Mouse (Mus musculus) lung, embryonic 14.5 days (tissue): ENCODE data around the gene S100a14. TPM values are rescaled to one million over a fixed set of nuclear protein-coding genes. Genes with fewer than 3 reads are reported as not detected.

Experiments
- ATAC-seq: fragments of 200-750 bp; cut with Nextera tagmentation; 2 replicates; pipeline ENCODE4 v1.8.0; 2017; ENCODE audit warnings: mild to moderate bottlenecking, moderate TSS enrichment, moderate library complexity; ENCODE audit not compliant: insufficient read depth
- DNase-seq: peaks from one replicate; pipeline ENCODE4 v3.0.0-alpha.2; 2015
- H3K27ac ChIP-seq: fragments of 300-500 bp; sonication (generic); 2 replicates; pipeline ENCODE4 v1.5.1; 2014; ENCODE audit warnings: low read depth, mild to moderate bottlenecking, moderate library complexity
- H3K27me3 ChIP-seq: fragments of 300-500 bp; sonication (generic); 2 replicates; pipeline ENCODE4 v1.6.1; 2014; ENCODE audit warnings: low read length, control low read depth; ENCODE audit not compliant: insufficient read depth
- H3K36me3 ChIP-seq: fragments of 300-500 bp; sonication (generic); 2 replicates; pipeline ENCODE4 v1.6.1; 2014; ENCODE audit warnings: control low read depth; ENCODE audit not compliant: insufficient read depth
- H3K4me1 ChIP-seq: fragments of 300-500 bp; sonication (generic); 2 replicates; pipeline ENCODE4 v1.6.1; 2014; ENCODE audit warnings: antibody characterized with exemption, control low read depth; ENCODE audit not compliant: insufficient read depth
- H3K4me2 ChIP-seq: fragments of 300-500 bp; sonication (generic); 2 replicates; pipeline ENCODE4 v1.6.1; 2014; ENCODE audit warnings: mild to moderate bottlenecking
- H3K4me3 ChIP-seq: fragments of 300-500 bp; sonication (generic); 2 replicates; pipeline ENCODE4 v1.5.1; 2014; ENCODE audit warnings: low read depth, low read length
- H3K9ac ChIP-seq: fragments of 300-500 bp; sonication (generic); 2 replicates; pipeline ENCODE4 v1.6.1; 2014
- H3K9me3 ChIP-seq: fragments of 300-500 bp; sonication (generic); 2 replicates; pipeline ENCODE4 v1.6.1; 2016; ENCODE audit warnings: low read depth, low read length, control low read depth
- CTCF ChIP-seq: IDR thresholded peaks from 2 replicates; pipeline ENCODE4 v1.5.1; 2016; ENCODE audit warnings: antibody characterized with exemption, low read depth
- WGBS: fragments of 180-500 bp; shearing (Covaris S2); extraction: QIAGEN DNeasy Blood & Tissue Kit; methylation state at CpG from one replicate; pipeline ENCODE4 v1.1.7; 2014; 5-methylcytosine and 5-hydroxymethylcytosine counted together
- polyA plus RNA-seq: library from polyadenylated mRNA; unstranded; fragments of >200 nt; fragmentation: Nextera tagmentation; extraction: Ambion mirVana; gene quantifications from 2 replicates; pipeline ENCODE4 v1.2.1, GENCODE M21; 2014

S100a14 gene
- polyA plus RNA-seq, 1 experiment from 2014 or later = 1.6 TPM

DNA sequence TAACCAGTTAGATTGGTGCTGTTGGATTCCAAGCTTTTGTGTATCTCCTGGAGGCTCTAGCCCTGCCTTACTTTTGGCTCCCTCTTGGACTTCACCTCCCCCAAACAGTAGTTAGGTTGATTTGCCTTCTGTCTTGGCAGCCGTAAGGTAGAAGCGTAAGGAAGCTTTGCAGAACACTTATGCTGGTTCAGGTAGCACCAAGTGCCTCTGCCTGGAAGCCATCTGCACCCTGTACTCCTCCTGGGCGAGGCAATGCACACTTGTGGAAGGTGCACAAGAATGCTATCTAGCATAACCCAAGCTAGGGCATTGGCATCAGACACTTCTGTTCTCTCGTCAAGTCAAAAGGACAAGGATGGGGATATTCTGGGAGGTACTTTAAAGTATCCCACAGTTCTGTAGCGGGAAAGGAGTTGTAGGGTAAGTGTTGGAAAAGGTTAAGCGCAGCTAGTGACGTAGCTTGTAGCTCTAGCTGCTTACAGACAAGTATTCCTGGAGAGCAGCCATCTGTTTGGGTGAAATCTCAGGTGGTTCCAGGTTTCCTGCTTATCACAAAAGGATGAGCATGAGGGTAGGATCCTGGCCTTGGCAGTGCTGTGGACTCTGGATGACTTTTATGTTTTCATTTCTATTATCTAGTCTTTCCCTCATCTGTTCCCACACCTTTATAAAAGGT, 30.7 kb upstream of the S100a14 start:
- no peaks in the 10 kb centered on the region for H3K9me3 ChIP-seq
- no peak overlapping the region for H3K9ac ChIP-seq
- H3K4me3 ChIP-seq = no peak overlapping the region
- no peak overlapping the region for H3K27ac ChIP-seq
- H3K27me3 ChIP-seq = no peaks in the 10 kb centered on the region
- TF ChIP-seq CTCF = no peak
- WGBS = 87% methylated on average over 7 of the region's 7 CpGs
- H3K4me2 ChIP-seq = no peak overlapping the region
- peaks cover 49% of the 10 kb centered on the region for H3K36me3 ChIP-seq
- H3K4me1 ChIP-seq = no peaks in the 10 kb centered on the region
- ATAC-seq (no peak), DNase-seq (no peak)

DNA sequence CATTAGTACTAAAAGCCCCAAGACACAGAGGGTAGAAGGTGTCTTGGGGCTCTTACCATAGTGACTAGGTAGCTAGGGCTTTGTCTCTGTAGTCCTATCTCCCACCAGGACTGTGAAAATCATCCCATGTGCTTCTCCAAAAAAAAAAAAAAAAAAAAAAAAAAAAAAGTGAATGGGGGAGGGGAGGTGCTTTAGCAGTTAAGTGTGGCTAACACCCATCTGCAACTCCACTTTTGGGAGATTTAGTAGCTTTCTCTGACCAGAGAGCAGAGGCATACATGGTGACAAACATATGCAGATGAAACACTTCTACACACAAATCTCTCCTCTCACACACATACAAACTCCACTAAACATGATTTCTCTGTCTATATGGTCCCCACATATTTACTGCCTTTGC, 29.1 kb upstream of the S100a14 start:
- no peak for TF ChIP-seq CTCF
- no peak for ATAC-seq
- Histone ChIP-seq H3K9ac (no peak overlapping the region), H3K4me1 (no peaks in the 10 kb centered on the region), H3K4me2 (no peak overlapping the region), H3K9me3 (no peaks in the 10 kb centered on the region), H3K36me3 (peaks cover 65% of the 10 kb centered on the region), H3K4me3 (no peak overlapping the region), H3K27me3 (no peaks in the 10 kb centered on the region), H3K27ac (no peak overlapping the region)
- DNase-seq = no peak

GRCm38 (mm10) chr3:90503444-90503843, 23.2 kb upstream of the S100a14 start:
- Histone ChIP-seq H3K9ac (no peak overlapping the region), H3K27ac (no peak overlapping the region), H3K36me3 (peaks cover 90% of the 10 kb centered on the region), H3K4me1 (peaks cover 10% of the 10 kb centered on the region), H3K4me2 (no peak overlapping the region), H3K27me3 (no peaks in the 10 kb centered on the region), H3K9me3 (no peaks in the 10 kb centered on the region), H3K4me3 (no peak overlapping the region)
- ATAC-seq = no peak
- no peak for DNase-seq
- TF ChIP-seq CTCF = no peak
- 58% methylated on average over 4 of the region's 4 CpGs for WGBS

GRCm38 (mm10) chr3:90505216-90505615, 21.4 kb upstream of the S100a14 start:
- H3K9me3 ChIP-seq = no peaks in the 10 kb centered on the region
- H3K4me3 ChIP-seq = no peak overlapping the region
- H3K9ac ChIP-seq = no peak overlapping the region
- DNase-seq = peak; percentile 36
- no peak for TF ChIP-seq CTCF
- WGBS = 88% methylated on average over 5 of the region's 5 CpGs
- H3K36me3 ChIP-seq = peaks cover 73% of the 10 kb centered on the region
- ATAC-seq = no peak
- H3K27ac ChIP-seq = no peak overlapping the region
- no peaks in the 10 kb centered on the region for H3K27me3 ChIP-seq
- H3K4me2 ChIP-seq = no peak overlapping the region
- peaks cover 10% of the 10 kb centered on the region for H3K4me1 ChIP-seq

- no peak for DNase-seq
- Histone ChIP-seq H3K4me2 (no peak overlapping the region), H3K36me3 (peaks cover 64% of the 10 kb centered on the region), H3K27me3 (no peaks in the 10 kb centered on the region), H3K27ac (no peak overlapping the region), H3K4me1 (peaks cover 10% of the 10 kb centered on the region), H3K9ac (no peak overlapping the region), H3K9me3 (no peaks in the 10 kb centered on the region), H3K4me3 (no peak overlapping the region)
- TF ChIP-seq CTCF = no peak
- 60% methylated on average over 3 of the region's 3 CpGs for WGBS
- no peak for ATAC-seq
Measured at GRCm38 (mm10) chr3:90506362-90506761, 20.3 kb upstream of the S100a14 start.

DNA sequence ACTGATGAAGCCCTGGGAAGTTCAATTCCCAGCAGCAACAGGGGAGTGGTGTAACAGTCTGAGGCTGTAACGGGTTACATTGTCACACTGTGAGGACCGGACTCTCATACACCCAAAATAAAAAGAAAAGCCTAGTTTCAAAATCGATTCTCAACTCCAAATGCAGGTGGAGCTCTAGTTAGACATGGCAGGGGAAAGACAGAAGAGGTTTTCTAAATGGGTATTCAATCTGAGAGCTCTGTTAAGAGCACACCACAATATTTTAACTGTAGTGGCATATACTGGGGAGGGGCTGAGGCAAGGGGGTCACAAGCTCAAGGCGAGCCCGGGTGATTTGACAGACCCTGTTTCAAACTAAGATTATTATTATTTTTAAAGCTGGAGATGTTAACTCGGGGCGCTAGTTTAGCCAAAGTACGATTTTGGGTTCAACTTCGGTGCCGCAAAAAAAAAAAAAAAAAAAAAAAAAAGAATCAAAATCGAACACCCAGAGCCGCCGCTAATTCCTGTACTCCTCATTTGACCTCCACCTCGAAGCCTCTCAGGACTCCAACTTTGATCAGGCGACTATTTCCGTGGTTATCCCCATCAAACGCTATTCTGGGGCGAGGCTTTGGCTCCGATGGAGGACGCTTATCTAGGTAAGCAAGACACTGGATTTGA, 18.2 kb upstream of the S100a14 start:
- ATAC-seq = no peak
- no peaks in the 10 kb centered on the region; the same call in 1 of the 2 replicates for H3K27me3 ChIP-seq
- WGBS = 2% methylated on average over 20 of the region's 20 CpGs
- peak overlapping the region; percentile 89 for H3K4me2 ChIP-seq
- peaks cover 10% of the 10 kb centered on the region for H3K4me1 ChIP-seq
- peak overlapping the region; percentile 97 for H3K9ac ChIP-seq
- no peak for TF ChIP-seq CTCF
- peak overlapping the region; percentile 89 for H3K4me3 ChIP-seq
- H3K9me3 ChIP-seq = no peaks in the 10 kb centered on the region
- H3K36me3 ChIP-seq = peaks cover 44% of the 10 kb centered on the region
- DNase-seq = no peak
- peak overlapping the region; percentile 94 for H3K27ac ChIP-seq

- H3K4me2 ChIP-seq = peak within 1 kb of the TSS; percentile 89
- ATAC-seq (peak; percentile 91), DNase-seq (peak; percentile 100)
- TF ChIP-seq CTCF = no peak
- peaks cover 10% of the 10 kb centered on the region for H3K4me1 ChIP-seq
- H3K27ac ChIP-seq = peak within 1 kb of the TSS; percentile 94
- no peaks in the 10 kb centered on the region for H3K9me3 ChIP-seq
- peak within 1 kb of the TSS; percentile 97 for H3K9ac ChIP-seq
- no peaks in the 10 kb centered on the region; the same call in 1 of the 2 replicates for H3K27me3 ChIP-seq
- WGBS = under 1% methylated on average over 66 of the region's 66 CpGs
- H3K36me3 ChIP-seq = peaks cover 37% of the 10 kb centered on the region
- H3K4me3 ChIP-seq = peak within 1 kb of the TSS; percentile 89
Measured at GRCm38 (mm10) chr3:90508950-90509746, 17.5 kb upstream of the S100a14 start, which contains the start of gene Chtop. Gene Chtop, minus strand, starts transcription at chr3:90509498.
